Mouse (Mus musculus): Measurements from ENCODE around the gene Gata2.

The Gata2 gene

DNA sequence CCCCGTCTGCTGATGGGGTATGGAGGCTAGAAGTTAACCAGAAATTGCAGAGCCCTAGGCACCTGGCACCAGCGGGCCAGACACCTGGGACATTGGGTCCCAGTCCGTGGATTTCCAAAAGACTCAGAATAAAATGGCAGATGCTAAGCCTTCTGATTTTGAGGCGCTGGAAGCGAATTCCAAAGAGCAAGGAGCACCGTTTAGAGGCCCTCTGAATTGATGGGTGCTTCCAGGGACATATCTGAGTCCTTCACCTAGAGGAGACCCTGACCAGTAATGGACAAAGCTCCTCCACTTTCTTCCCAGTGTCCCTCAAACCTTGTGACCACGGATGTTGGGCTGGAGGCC lies 1.3 kb downstream of the Gata2 start:
- CTCF ChIA-PET: interaction anchor here (0.8 kb wide), 1 partner anchor 64 kb away, joined by 13 read pairs; no protein-coding TSS in a partner anchor

DNA sequence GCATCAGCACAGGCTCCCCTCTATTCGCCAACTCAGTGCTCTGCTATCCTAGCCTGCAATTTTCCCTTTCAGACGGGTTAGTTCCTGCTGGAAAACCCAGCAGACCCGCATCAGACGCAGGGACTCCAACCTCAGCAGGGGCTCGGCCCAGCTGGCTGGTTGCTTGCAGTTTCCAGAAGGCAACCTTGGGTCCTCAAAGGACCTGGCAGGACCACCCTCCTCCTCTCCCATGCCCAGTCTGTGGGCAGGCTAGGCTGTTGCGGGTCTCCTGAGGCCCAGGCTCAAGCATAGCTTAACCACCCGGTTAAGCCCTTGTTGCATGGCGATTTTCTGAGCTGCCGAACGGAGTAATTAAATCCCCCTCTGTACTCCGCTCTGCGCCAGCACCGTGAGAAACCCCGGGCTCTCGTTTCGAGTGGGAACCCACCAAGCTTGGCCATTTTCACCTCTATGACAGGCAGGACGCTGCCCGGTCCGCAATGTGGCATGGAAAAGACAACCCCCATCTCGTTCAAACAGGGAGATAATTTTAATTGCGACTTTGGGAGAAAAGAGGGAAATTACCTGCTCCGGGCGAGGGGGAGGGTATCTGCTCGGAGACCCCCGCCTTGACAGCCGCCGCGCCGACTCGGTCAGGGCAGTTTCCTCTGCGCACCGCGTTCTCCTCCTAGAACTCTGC lies 2.5 kb downstream of the Gata2 start:
- CTCF ChIA-PET: interaction anchor here (0.6 kb wide), 2 partner anchors 131 to 1589 kb away, joined by 4 read pairs; no protein-coding TSS in a partner anchor

DNA sequence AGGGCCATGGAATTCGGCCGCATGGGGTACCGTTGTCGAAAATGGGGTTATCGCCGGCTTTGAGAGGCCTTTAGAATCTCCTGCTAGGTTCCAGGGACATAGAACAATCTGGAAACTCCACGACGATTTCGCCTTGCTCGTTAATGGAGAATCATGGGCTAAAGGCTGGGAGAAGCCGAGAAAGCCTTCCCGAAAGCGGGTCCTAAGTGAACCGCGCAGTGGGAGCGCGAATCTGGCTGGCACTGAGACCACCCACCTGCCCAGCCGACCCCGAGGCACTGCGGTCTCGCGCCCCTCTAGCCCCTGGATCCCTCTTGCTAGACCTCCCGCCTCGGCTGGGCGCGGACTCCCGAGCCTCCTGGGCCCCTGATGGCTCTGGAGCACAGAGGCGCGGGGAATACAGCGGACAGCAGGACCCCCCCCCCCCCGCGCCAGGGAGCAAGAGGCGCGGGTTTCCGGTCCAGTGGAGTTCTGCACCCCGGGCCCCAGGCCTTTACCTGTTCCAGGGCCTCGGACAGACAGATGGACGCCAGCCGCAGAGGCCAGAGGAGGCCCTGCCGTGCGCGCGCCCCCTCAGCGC lies 3.1 kb downstream of the Gata2 start:
- CTCF ChIA-PET: interaction anchor here (0.6 kb wide), 1 partner anchor 1590 kb away, joined by 4 read pairs; no protein-coding TSS in a partner anchor

DNA sequence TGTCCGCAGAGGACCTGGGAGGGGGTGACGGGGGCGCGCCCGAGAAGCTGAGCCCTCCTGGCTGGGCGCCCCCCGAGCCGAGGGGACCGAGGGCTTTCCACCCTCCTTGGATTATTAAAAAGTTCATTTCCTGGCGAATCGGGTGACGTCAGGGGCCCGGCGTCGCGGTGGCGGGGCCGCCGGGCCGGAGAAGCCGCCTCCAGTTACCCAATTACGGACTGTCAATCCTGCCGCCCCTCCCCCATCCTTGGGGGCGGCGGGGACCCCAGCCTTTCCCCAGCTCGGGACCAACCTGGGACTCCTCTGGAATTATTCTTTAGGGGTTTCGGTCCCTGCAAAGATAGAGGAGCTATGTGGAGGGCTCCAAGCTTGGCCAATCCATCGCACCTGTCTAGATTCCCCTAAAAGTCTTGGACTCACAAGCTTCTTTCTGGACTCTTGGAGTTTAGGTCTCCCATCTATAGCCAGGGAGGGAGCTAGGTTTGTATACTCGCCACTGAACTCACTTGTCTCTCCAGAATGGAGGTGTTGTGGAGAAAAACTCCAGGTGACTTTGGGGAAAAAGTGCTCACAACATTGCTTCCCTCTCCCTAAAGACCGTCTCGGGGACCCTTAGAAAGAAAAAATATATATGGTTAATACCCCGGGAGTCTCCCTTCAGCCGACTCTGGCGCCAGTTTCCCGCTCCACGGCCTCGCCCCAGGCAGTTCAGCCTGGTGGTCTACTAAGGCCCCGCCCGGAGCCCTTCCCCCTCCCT lies 3.8 kb downstream of the Gata2 start:
- CTCF ChIA-PET: no interaction called here

DNA sequence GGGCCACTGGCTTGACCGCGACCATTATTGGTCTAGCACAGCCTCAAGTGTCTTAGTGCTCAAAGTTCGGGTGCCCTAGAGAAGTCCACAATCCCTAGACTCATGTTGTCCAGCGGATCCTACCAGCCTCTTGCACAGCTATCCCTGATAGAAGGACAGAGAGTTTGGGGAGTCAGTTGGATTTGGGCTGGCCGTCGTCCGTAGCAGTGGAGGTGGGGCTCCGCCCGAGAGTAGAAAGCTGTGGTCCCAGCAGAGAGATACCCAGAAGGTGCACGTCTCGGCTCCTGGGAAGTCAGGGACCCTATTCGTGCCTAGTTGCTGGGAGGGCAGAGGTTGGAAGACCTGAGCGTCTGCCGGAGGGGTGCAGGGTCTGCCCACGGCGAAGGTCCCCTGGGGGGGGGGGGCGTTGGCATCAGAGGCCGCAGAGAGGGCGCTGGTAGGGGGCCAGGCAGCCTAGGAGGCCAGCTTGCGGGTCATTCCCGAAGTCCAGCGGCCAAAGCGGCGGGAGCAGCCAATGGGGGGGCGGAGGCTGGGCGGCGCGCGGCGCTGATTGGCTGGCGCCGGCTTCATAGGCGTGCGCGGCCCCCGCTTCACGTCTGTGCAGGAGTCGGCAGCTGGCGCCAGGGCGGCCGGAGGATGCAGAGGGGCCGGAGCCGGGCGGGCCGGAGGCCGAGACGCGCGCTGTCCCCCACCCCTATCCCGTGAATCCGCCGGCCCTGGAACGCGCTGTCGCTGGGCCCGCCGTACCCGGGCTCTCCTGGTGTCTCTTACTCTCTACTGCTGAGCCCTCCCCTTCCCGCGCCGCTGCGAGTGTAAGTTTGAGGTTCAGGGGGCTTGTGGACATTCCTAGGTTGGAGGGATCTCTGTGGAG lies 4.6 kb downstream of the Gata2 start:
- CTCF ChIA-PET: interaction anchor here (0.7 kb wide), 1 partner anchor 22 kb away, joined by 10 read pairs; no protein-coding TSS in a partner anchor

DNA sequence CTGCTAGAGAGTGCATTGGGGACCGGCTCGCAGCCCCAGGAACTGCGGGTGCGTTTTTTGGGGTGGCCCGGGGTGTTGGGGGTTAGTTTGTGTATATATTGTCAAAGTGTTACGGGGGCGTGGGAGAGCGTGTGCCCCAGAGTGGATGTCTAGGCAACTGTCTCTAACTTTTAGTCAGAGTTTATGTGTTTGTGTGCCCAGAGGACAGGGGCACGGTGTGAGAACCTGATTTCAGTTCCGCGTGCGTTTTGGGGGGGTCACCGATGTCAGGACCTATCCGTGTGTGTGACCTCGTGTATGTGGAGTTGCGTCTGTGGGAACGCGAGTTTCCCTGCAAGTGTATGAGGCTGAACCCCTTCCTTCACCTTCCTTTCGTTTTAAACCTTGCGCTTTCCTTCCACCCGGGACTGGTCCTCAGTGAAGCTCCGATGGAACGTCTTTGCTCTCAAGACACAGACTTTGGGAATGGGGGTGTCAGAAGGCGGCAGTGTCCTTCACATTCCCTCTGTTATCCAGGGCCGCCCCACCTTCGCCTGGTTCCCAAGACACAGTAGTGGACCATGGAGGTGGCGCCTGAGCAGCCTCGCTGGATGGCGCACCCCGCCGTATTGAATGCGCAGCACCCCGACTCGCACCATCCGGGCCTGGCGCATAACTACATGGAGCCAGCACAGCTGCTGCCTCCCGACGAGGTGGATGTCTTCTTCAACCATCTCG lies 5.5 kb downstream of the Gata2 start:
- CTCF ChIA-PET: interaction anchor here (0.7 kb wide), 1 partner anchor 23 kb away, joined by 10 read pairs; no protein-coding TSS in a partner anchor

DNA sequence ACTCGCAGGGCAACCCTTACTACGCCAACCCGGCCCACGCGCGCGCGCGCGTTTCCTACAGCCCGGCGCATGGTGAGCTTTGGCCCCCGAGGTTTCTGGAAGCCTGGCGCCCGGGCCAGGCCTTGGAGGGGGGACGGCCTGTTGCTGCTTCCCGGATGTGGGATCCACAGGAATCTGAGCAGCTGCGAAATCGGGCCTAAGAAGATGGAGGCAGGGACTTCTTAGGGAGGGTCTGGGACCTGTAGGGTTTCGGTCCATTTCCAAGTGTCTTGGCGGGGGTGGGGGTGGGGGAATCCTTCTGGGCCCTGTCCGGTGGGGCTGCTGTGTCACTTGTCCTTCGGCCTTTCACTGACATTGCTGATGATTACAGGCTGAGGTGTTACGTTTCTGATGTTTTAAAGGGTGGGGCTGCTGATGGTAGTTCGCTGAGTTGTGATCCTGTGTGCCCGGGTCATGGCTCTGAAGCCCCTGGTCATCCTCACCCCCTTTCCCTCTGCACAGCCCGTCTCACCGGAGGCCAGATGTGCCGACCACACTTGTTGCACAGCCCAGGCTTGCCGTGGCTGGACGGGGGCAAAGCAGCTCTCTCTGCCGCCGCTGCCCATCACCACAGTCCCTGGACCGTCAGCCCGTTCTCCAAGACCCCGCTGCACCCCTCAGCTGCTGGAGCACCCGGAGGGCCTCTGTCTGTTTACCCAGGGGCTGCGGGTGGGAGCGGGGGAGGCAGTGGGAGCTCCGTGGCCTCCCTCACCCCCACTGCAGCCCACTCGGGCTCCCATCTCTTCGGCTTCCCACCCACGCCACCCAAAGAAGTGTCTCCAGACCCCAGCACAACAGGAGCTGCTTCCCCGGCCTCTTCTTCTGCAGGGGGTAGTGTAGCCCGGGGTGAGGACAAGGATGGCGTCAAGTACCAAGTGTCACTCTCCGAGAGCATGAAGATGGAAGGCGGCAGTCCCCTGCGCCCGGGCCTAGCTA lies 6.3 kb downstream of the Gata2 start:
- CTCF ChIA-PET: no interaction called here

DNA sequence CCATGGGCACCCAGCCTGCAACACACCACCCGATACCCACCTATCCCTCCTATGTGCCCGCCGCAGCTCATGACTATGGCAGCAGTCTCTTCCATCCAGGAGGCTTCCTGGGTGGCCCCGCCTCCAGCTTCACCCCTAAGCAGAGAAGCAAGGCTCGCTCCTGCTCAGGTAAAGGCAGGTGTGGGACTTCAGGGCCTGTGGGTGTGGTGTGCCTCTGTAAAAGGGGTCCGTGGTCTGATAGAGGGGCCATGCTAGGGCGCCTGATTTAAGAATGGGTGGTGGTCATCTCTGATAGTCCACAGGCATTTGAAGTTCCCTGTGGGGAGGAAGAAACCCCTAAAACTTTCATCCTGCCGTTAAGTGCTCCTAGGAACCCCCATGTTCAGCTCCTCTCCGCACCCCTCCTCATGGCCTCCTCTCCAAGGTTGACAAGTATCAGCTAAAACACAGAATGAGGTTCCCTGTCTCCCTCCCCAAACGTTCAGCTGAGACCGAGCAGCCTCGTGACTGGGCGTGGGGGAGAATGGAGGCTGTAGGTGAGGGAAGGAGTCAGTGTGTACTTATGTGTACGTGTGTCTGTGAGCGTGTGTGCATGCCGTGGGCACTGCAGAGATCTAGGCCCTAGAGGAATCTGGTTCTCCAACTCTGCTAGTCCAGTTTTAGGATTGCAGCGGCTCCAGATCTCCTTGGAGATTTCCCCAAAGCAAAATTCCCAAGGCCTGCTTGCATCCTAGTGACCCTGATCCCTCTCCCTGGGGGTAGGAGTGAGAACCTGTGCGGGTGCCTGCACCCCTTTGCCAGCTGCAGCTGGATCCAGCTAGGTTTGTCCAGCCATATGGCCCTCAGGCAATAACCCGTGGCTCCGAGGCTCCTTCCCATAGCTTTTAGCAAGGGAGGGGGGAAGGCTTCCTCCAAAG lies 7.3 kb downstream of the Gata2 start:
- CTCF ChIA-PET: no interaction called here

DNA sequence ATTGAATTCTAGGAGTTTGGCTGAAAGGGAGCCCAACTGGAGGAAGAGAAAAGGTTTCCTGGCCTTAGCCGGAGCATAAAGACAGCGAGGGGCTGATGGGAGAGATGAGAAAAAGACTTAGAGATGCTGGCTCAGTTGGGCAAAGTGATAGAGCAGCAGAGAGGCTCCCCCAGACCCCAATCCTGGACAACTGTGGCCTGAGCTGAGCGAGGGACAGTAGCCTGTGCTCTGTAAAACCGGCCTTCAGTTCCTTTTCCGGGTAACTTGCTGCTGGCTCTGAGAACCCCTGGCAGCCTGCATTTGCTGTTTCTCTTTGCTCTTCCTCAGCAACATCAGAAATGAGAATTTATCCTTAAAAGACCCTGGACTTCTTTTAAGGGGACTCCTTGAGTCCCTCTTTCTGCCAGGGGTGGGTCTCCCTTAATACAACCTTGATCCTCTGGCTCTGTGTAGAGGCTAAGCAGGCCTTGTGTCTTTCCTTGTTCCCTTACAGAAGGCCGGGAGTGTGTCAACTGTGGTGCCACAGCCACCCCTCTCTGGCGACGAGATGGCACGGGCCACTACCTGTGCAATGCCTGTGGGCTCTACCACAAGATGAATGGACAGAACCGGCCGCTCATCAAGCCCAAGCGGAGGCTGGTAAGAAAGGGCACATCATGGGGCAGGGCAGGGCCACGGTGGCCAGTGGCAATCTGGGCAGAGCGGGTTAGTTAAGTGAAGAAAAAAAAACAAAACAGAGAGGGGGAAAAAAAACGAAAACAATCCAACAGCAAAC lies 8.4 kb downstream of the Gata2 start:
- CTCF ChIA-PET: no interaction called here

DNA sequence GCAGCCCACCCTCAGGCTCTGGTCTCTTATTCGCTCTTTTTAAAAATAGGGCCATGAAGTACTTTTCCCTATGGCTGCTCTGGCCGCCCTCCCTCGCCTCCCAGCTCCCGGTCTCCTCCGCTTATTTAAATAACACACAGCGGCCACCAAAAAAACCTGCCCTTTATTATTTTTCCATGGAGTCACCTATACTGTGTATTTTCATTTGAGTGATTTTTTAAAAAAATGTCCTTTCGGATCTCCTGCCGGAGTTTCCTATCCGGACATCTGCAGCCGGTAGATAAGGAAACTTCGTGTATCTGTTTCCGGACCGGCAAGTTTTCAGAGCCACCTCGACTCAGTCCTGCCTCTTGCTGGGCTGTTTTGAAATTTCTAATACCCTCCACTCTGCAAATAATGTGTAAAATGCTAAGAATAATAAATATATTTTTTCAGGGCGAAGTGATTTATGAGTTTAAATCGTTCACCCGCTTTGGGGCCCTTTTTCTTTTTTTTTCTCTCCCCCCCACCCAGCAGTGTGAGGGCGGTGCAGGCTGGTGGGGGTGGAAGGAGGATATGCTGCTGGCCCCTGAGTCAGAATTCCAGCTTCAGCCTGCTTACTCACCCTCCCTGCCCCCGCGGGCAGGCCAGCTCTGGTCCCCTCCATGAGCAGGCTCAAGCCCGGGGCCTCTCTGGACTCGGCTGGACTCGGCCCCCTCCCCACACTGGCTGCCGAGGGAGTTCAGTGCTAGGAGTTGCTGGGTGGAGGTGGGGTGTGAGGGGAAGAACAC lies 9.4 kb downstream of the Gata2 start:
- CTCF ChIA-PET: no interaction called here

DNA sequence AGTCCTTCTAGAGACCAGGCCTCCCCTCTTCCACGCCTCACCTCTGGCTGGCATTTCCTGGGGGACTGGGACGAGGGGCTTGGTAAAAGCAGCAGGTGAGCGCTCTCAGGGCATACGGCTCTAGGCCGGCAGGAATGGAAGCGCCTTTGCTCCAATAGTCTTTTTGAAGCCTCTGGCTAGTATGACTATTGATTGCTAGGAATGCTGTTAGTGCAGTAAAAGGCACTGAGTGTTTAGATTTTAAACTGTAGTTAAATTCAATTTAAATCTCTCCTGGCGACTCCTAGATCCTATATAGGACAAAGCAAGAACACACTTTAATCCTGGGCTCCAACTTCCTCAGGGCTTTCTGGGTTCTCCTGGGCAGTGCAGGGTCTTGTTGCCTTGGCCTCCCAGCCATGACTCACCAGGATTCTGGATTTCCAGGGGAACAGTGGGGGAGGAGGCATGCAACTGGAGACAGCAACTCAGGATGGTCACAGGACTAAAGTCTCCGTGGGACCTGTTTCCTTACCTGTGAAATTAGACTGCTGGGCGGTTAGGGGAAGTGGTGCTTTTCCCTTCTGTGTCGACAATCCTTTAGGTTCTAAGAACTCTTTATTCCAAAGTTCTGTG lies 10.2 kb downstream of the Gata2 start:
- CTCF ChIA-PET: no interaction called here

DNA sequence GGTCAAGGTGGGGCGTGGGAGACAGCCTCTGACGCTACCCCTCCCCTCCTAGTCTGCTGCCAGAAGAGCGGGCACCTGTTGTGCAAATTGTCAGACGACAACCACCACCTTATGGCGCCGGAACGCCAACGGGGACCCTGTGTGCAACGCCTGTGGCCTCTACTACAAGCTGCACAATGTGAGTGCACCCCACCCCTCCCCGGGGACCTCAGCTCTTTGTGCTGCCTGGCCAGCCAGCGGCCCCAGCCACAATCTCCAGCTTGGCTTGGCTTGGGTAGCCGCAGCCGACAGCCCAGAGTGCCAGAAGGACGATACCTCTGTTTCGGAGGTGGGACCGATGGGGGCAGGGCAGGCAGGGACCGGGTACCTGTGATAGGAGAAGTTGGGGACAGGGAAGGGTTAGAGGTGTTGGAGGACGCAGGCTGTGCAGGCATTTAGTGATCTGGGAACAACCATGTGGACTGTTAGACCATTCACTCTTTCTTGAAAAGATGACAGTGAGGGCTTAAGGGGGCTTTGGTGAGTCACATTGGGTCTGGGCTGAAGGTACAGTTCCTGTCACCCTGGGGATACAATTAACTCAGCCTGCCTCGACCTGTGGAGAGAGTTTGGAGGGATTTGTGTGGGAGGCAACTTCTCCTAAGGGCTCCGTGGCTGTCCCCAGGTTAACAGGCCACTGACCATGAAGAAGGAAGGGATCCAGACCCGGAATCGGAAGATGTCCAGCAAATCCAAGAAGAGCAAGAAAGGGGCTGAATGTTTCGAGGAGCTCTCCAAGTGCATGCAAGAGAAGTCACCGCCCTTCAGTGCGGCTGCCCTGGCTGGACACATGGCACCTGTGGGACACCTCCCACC lies 11.1 kb downstream of the Gata2 start:
- CTCF ChIA-PET: no interaction called here

DNA sequence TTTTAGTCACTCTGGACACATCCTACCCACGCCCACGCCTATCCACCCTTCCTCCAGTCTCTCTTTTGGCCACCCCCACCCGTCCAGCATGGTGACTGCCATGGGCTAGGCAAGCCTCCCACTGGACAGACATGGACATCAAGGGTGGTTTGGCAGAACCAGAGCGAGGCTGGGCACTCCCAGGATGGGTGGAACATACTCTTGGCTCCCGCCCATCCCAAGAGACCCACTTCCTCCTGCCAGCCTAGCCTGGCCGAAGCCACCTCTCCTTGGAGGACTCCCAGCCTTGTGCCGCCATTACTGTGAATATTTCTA lies 11.7 kb downstream of the Gata2 start:
- CTCF ChIA-PET: no interaction called here

DNA sequence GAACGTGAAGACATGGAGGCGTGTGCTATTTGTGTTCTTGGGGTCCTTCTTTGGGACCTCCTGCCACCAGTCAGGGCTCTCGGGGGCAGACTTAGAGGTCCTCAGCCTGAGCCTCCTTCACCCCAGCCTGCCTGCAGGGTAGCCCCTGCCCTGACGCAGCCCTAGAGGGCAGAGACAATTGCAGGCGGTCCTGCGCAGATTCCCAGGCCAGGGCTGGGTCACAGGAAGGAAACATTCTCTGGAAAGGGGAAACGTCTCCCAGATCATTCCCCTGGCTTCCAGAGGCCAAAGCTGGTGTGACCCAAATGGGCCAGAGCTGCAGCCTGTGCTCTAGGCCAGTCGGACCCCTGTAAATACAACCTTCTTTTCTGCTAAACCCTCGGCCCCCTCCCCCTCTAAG lies 12.2 kb downstream of the Gata2 start:
- CTCF ChIA-PET: no interaction called here

DNA sequence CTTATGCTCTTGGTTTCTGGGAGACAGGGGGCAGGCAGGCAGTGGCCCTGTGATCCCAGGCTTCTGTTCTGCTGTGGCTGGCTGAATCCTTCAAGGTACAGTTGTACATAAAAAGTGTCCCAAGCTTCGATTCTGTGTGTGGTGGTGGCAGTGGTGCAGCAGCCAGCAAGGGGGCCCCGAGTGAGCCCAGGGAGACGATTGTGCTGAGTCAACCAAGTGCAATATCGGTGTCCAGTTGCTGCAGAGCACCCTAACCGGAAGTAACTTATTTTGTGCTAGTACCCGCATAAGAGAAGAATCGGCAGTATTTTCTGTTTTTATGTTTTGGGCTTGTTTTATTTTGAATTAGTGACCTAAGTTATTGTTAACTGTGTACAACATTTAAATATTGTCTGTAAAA lies 12.9 kb downstream of the Gata2 start:
- CTCF ChIA-PET: no interaction called here

DNA sequence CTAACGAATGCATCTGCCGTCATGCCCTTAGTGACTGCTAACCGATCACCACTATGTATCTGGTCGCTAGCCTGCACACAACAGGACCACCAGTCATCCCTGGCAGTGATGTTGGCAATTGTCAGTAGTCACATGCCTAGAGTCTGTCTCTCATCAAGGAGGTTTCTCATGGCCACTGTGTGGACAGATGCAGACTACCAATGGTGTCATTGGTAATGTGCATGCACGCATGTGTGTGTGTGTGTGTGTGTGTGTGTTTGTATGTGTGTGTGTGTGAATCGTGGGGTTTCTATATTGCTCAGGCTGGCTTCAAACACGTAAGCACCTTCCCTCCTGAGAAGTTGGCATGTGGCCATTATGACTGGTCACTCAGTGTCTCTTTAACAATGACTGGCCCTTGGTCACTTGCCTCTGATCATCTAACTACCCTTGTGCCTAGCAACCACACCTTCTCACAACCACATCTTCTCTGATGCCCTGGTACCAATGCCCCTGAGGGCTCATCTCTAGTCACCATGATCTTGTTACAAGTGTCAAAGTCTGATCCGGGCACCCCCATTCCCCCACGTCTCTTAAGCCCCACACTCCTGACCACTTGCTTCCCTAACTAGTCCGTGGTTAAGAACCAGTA lies 13.8 kb downstream of the Gata2 start:
- CTCF ChIA-PET: no interaction called here

Measured in spleen, embryonic (tissue).